Mouse (Mus musculus): ENCODE results near the gene Krtap6-2. TPM values are rescaled to one million over a fixed set of nuclear protein-coding genes. Genes with fewer than 3 reads are reported as not detected.

Krtap6-2 gene
- polyA plus RNA-seq (2012; rRNA removed), result not detected in 2 replicates

GRCm38 (mm10) chr16:89420011-89420410 is at the start of gene Krtap6-2:
Gene Krtap6-2, minus strand, starts transcription at chr16:89420111.
- Histone ChIP-seq H3K4me3 (replicated peaks; ENCODE audit: extremely low read depth, low read depth, low read length) (no peak within 1 kb of the TSS), H3K4me1 (ENCODE audit: control insufficient read depth, insufficient read depth, low read length) (no peaks in the 10 kb centered on the region)
- WGBS, result 77% methylated on average over 3 of the region's 3 CpGs
- no peak for DNase-seq
- TF ChIP-seq POLR2A (IDR thresholded peaks at IDR 0.05; ENCODE audit: borderline replicate concordance, extremely low read depth, low read depth, low read length), result no peak
- no peak for TF ChIP-seq CTCF (IDR thresholded peaks at IDR 0.05; ENCODE audit: insufficient read depth, low read length)

- DNase-seq, result no peak
- TF ChIP-seq CTCF (IDR thresholded peaks at IDR 0.05; ENCODE audit: insufficient read depth, low read length) (no peak), POLR2A (IDR thresholded peaks at IDR 0.05; ENCODE audit: borderline replicate concordance, extremely low read depth, low read depth, low read length) (no peak)
- Histone ChIP-seq H3K4me3 (replicated peaks; ENCODE audit: extremely low read depth, low read depth, low read length) (no peak overlapping the region), H3K4me1 (ENCODE audit: control insufficient read depth, insufficient read depth, low read length) (no peaks in the 10 kb centered on the region)
- 51% methylated on average over 5 of the region's 5 CpGs for WGBS
Measured at GRCm38 (mm10) chr16:89461189-89461588, 41.3 kb upstream of the Krtap6-2 start.

GRCm38 (mm10) chr16:89429586-89429985 is 9.7 kb upstream of the Krtap6-2 start:
- no peak for DNase-seq
- TF ChIP-seq CTCF (IDR thresholded peaks at IDR 0.05; ENCODE audit: insufficient read depth, low read length) (no peak), POLR2A (IDR thresholded peaks at IDR 0.05; ENCODE audit: borderline replicate concordance, extremely low read depth, low read depth, low read length) (no peak)
- Histone ChIP-seq H3K4me3 (replicated peaks; ENCODE audit: extremely low read depth, low read depth, low read length) (no peak overlapping the region), H3K4me1 (ENCODE audit: control insufficient read depth, insufficient read depth, low read length) (no peaks in the 10 kb centered on the region)
- WGBS, result 75% methylated on average over 2 of the region's 2 CpGs

GRCm38 (mm10) chr16:89425310-89425709 is 5.4 kb upstream of the Krtap6-2 start:
- 61% methylated on average over 5 of the region's 5 CpGs for WGBS
- Histone ChIP-seq H3K4me3 (replicated peaks; ENCODE audit: extremely low read depth, low read depth, low read length) (no peak overlapping the region), H3K4me1 (ENCODE audit: control insufficient read depth, insufficient read depth, low read length) (no peaks in the 10 kb centered on the region)
- TF ChIP-seq CTCF (IDR thresholded peaks at IDR 0.05; ENCODE audit: insufficient read depth, low read length) (no peak), POLR2A (IDR thresholded peaks at IDR 0.05; ENCODE audit: borderline replicate concordance, extremely low read depth, low read depth, low read length) (no peak)
- DNase-seq, result no peak

- 87% methylated on average over 3 of the region's 3 CpGs for WGBS
- DNase-seq, result no peak
- Histone ChIP-seq H3K4me3 (replicated peaks; ENCODE audit: extremely low read depth, low read depth, low read length) (no peak overlapping the region), H3K4me1 (ENCODE audit: control insufficient read depth, insufficient read depth, low read length) (no peaks in the 10 kb centered on the region)
- TF ChIP-seq CTCF (IDR thresholded peaks at IDR 0.05; ENCODE audit: insufficient read depth, low read length) (no peak), POLR2A (IDR thresholded peaks at IDR 0.05; ENCODE audit: borderline replicate concordance, extremely low read depth, low read depth, low read length) (no peak)
Measured at GRCm38 (mm10) chr16:89416311-89416710, 3.6 kb downstream of the Krtap6-2 start.

- WGBS, result 70% methylated on average over 5 of the region's 5 CpGs
- DNase-seq, result no peak
- no peaks in the 10 kb centered on the region for H3K4me1 ChIP-seq (ENCODE audit: control insufficient read depth, insufficient read depth, low read length)
- H3K4me3 ChIP-seq (replicated peaks; ENCODE audit: extremely low read depth, low read depth, low read length), result no peak overlapping the region
- TF ChIP-seq CTCF (IDR thresholded peaks at IDR 0.05; ENCODE audit: insufficient read depth, low read length) (no peak), POLR2A (IDR thresholded peaks at IDR 0.05; ENCODE audit: borderline replicate concordance, extremely low read depth, low read depth, low read length) (no peak)
Measured at GRCm38 (mm10) chr16:89410345-89411068, 9.4 kb downstream of the Krtap6-2 start.

- Histone ChIP-seq H3K4me3 (replicated peaks; ENCODE audit: extremely low read depth, low read depth, low read length) (no peak within 1 kb of the TSS), H3K4me1 (ENCODE audit: control insufficient read depth, insufficient read depth, low read length) (no peaks in the 10 kb centered on the region)
- WGBS, result 71% methylated on average over 2 of the region's 2 CpGs
- DNase-seq, result no peak
- no peak for TF ChIP-seq POLR2A (IDR thresholded peaks at IDR 0.05; ENCODE audit: borderline replicate concordance, extremely low read depth, low read depth, low read length)
- TF ChIP-seq CTCF (IDR thresholded peaks at IDR 0.05; ENCODE audit: insufficient read depth, low read length), result no peak
Measured at GRCm38 (mm10) chr16:89403768-89404167, 16.1 kb downstream of the Krtap6-2 start, which contains the start of gene Krtap21-1. Gene Krtap21-1, minus strand, starts transcription at chr16:89403868.

GRCm38 (mm10) chr16:89372734-89373461 is 47.0 kb downstream of the Krtap6-2 start:
- no peak for TF ChIP-seq CTCF (IDR thresholded peaks at IDR 0.05; ENCODE audit: insufficient read depth, low read length)
- TF ChIP-seq POLR2A (IDR thresholded peaks at IDR 0.05; ENCODE audit: borderline replicate concordance, extremely low read depth, low read depth, low read length), result no peak
- Histone ChIP-seq H3K4me1 (ENCODE audit: control insufficient read depth, insufficient read depth, low read length) (no peaks in the 10 kb centered on the region), H3K4me3 (replicated peaks; ENCODE audit: extremely low read depth, low read depth, low read length) (no peak overlapping the region)
- WGBS, result 78% methylated on average over 2 of the region's 2 CpGs
- DNase-seq, result no peak

Other genes starting within 250 kb of the Krtap6-2 start
- not detected in 2 replicates for gene 1110057P08Rik, start 245.4 kb downstream of the Krtap6-2 start, polyA plus RNA-seq (2012; rRNA removed)
- gene Krtap20-2, start 214.2 kb downstream of the Krtap6-2 start, polyA plus RNA-seq (2012; rRNA removed), result not detected in 2 replicates
- gene Krtap21-1, start 16.2 kb downstream of the Krtap6-2 start, polyA plus RNA-seq (2012; rRNA removed), result not detected in 2 replicates
- gene Krtap8-1, start 67.8 kb upstream of the Krtap6-2 start, polyA plus RNA-seq (2012; rRNA removed), result not detected in 2 replicates
- not detected in 2 replicates for gene Krtap7-1, start 88.2 kb upstream of the Krtap6-2 start, polyA plus RNA-seq (2012; rRNA removed)
- not detected in 2 replicates for gene Krtap11-1, start 151.1 kb upstream of the Krtap6-2 start, polyA plus RNA-seq (2012; rRNA removed)